Mouse (Mus musculus): ENCODE data around the gene Usp50. TPM values are rescaled to one million over a fixed set of nuclear protein-coding genes. Genes with fewer than 3 reads are reported as not detected.

Gene Usp50
- total RNA-seq (2021): not detected
- long read RNA-seq, experiment 1, partial matches to known transcripts: 1 of 696 reads
- long read RNA-seq, experiment 1, other reads (novel, unspliced or antisense): 695 of 696 reads
- long read RNA-seq, experiment 2, partial matches to known transcripts: 0 of 371 reads
- long read RNA-seq, experiment 2, other reads (novel, unspliced or antisense): 371 of 371 reads

DNA sequence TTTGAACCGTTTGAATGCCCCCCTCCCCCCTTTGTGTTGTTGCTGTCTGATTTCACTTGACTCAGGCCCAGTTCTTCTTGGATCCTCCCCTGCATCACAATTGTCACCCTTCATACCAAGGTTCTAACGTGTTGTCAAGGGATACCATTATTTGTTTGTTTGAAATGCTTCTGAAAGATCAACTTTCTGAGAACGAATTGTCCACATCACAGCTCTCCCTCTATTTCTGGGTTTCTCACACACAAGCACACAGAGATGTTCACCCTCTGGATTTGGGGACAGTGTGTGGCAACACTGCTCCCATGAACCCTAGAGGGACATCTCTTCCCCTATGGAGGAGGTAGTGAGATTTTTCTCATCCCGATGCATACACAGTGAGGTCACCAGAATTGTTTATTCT lies at the start of gene Usp50:
Usp50 (minus strand) TSS at position 101 of the 400 bp plus-strand sequence.
- DNase-seq: no peak

DNA sequence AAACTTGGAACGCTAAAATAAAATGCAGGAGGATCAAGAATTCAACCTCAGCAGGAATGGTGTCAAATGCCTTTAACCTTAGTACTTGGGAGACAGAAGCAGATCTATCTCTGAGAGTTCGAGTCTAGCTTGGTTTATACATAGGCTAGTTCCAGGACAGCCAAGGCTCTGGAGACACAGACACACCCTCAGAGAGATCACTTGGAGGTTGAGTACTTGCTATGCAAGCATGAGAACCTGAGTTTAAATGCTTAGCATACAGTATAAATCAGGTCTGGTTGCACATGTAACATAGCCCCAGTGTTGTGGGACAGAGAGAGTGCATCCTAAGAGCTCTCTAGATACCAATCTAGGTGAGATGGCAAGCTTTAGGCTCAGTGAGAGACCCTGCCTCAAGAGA lies 34.1 kb upstream of the Usp50 start:
- no peak for DNase-seq

DNA sequence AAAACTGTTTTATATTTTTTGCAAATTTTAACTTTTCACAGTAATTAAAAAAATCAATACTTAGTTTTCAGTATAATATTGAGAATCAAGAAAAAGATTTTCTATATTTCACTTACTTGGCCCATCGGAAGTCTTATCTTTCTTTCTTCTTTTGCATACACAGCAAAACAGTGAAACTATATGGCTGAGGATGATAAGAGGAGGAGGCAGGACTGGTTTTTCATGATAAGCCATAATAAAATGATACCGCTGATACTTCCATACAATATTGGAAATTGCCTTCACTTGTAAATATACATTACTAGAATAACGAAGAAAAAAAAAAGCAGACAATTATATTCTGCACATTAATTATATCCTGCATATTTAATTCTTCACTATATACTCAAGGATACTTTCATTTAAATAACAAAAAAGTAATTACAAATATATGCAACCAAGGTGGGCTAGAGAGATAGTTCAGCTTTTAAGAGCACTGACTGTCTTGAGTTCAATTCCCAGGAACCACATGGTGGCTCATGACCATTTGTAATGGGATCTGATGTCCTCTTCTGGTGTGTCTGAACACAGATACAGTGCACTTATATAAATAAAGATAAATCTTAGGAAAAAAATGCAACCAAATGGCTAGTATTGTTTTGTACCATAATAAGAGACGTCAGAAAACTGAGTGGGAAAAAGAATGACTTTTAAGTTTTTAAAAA lies 33.5 kb upstream of the Usp50 start:
- DNase-seq: no peak

DNA sequence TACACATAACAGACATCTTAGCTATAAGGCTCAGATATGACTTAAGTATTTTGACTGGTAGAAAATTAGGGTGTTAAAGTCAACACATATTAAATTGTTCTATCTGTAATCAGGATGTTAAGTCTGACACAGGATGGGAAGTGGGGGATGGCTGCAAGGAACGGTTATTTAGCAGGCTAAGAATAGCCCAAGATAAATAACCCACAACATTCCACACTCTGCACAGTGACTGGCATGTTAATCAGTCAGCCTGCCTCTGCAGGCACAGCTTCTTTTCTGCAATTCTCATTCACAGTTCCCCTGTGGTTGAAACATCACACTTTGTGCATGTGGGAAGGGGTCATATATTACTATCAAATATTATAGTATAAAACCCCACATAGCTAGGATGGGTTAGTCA lies 32.6 kb upstream of the Usp50 start:
- DNase-seq: no peak

DNA sequence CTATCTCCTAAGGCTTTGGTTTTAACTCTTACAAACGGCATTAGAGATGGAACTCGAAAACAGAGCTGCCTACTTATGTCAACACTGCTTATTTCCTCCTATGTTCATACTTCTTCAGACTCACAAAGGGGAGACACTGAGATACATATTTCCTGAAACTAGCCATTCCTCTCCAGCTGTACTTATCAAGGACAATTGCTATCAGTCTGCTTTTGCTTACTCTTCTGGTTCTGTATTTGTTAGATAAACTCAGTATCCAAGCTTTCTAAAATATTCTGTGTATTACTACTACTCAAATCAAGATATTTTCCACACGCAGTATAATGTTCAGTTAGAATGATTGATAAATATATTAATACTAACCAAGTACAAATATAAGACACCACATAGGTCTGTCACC lies 18.7 kb upstream of the Usp50 start:
- no peak for DNase-seq

DNA sequence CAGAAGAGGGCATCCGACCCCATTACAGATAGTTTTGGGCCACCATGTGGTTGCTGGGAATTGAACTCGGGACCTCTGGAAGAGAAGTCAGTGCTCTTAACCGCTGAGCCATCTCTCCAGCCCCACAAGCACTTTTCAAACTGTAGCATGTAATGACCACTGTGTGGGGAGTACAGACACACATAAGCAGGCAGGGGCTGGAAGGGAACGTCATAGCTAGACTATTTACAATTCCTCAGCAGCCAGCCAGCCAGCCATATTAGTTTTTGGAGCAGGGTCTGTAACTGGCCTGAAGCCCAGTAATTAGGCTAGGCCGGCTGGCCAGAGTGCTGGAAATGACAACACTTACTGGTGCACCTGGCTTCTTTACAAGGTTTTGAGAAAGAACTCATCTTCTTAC lies 15.2 kb upstream of the Usp50 start:
- no peak for DNase-seq

DNA sequence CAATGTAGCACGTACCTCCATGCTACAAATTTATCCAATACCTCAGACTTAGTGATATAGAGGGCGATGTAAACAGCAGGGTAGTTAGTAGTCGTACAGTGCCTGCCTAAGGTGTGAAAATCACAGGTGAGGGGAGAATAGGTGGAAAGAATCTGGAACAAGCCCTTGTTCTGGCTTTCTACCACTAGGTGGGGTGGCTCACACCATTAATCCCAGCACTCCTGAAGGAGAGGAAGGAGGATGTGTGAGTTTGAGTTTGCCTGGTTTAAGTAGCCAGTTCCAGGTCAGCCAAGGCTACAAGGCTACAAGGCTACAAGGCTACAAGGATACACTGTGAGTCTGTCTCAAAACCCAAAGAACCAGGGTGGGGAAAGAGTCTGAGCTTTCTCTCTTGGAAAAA lies 12.4 kb upstream of the Usp50 start:
- DNase-seq: no peak

DNA sequence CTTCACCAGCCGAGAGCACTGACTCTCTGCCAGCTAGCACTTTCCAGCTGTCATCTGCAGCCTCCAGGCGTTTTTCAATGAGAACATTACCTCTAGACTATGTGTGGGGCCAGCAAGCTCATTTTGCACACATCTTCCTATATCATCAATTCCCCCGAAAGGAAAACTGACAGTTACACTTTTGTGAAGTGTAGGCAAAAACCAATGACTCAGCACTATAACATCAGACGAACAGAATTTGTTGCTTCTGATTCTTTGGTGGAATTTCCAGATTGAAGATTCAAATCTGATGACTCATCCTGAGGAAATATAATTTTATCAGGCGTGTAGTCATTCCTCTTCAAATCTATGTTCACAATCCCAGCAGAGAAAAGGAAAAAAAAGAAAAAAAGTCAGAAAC lies 9.3 kb upstream of the Usp50 start:
- DNase-seq: no peak

DNA sequence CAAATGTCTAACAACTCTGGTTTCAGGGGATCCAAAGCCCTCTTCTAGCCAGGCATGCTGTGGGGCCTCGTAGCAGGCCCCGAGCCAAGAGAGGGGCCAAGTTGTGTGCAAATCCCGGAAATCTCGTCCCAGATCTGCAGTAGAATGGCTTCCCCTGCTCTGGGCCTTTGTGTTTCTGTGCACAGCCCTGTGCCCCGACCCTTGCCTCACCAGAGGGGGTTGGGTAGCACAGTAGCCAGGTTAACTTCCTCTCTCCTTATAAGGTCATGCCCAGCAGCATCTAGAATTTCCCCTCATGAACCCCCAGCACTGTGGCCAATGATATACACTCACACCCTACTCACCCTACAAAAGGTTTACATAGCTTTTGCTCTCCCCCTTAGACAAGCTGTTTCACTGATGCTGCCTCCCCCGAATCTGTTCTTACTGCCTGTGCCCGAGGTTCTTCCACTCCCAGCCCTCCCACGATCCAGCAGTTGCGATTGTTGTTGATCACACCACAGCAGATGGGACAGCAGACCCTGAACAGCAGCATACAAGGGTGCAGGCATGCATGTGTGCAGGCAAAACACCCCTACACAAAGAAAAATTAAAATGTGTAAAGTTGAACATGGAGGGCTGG lies 4.6 kb upstream of the Usp50 start:
- no peak for DNase-seq

GRCm38 (mm10) chr2:126782433-126782832 lies 837 bp downstream of the Usp50 start:
- peak; percentile 61 for DNase-seq

DNA sequence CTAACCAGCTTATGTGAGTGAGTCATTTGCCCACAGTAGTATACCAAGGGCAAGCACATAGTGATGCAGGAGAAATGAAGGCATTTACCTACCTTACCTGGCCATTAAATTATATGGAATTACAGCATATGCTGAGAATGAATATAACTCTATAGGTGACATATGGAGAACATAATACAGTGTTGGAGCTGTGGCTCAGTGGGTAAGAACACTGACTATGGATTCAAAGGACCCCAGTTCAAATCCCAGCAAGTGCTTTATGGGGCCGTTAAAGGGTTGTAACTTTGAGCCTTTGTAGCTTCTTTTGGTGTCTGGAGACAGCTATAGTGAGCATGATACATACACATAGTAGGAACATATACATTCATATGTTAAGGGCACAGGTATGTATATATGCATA lies 1.8 kb downstream of the Usp50 start:
- no peak for DNase-seq

DNA sequence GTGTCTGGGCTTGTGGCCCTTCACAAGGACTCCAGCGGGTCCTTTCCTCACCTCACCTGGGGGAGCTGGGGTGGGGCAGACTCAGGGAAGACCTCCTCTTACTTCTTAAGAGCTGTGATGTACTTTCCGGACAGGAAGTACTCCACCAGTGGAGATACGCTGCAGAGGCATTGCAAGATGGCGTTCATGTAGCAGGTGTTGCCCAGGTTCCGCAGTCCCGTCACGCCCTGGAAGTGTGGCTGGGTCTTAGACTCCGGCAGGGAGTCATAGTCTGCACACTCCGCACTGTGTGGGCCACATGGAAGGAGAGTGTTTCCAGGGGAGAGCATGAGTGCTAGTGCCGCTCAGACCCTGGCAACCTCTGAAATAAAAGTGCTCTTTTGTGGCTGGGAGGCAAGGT lies 3.0 kb downstream of the Usp50 start:
- DNase-seq: no peak

- DNase-seq: no peak
Observed at GRCm38 (mm10) chr2:126778806-126779205, 4.5 kb downstream of the Usp50 start.

- no peak for DNase-seq
Observed at GRCm38 (mm10) chr2:126776416-126776815, 6.9 kb downstream of the Usp50 start.

- no peak for DNase-seq
Observed at GRCm38 (mm10) chr2:126775951-126776350, 7.3 kb downstream of the Usp50 start.

- no peak for DNase-seq
Observed at GRCm38 (mm10) chr2:126772217-126772616, 11.1 kb downstream of the Usp50 start.

- DNase-seq: no peak
Observed at GRCm38 (mm10) chr2:126769431-126770181, 13.7 kb downstream of the Usp50 start.

- no peak for DNase-seq
Observed at GRCm38 (mm10) chr2:126768194-126768593, 15.1 kb downstream of the Usp50 start.

GRCm38 (mm10) chr2:126767599-126767998 lies 15.7 kb downstream of the Usp50 start:
- DNase-seq: no peak

DNA sequence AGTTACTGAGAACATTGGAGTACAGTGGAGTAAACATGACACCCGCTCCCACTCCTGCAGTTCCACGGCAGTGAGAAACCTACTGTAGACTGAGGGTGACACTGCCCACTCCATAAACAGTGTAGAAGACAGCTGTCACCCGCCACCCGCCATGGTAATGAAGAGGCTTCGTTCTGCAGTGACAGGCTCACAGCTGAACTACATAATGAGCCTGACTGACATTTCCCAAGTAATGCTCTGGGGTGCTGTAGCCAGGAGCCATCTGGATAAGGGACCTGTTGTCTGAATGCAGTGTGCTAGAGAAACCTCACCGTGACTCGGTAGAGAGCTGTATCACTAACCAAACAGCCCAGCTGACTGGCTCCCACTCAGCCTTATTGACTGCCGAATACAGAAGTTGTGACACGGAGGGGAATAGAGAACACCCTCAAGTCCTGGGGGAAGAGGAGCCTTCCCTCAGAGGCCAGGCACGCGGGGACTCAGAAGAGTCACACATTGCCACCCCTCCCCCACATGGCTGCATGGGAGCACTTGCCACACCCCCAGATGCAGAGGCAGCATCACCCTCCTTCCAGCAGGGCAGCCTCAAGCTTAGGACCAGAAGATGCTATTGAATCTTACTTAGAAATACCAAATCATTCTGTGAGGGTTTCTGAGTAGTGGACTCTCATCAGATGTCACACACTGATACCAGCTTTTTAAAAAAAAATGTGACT lies 17.2 kb downstream of the Usp50 start:
- no peak for DNase-seq

DNA sequence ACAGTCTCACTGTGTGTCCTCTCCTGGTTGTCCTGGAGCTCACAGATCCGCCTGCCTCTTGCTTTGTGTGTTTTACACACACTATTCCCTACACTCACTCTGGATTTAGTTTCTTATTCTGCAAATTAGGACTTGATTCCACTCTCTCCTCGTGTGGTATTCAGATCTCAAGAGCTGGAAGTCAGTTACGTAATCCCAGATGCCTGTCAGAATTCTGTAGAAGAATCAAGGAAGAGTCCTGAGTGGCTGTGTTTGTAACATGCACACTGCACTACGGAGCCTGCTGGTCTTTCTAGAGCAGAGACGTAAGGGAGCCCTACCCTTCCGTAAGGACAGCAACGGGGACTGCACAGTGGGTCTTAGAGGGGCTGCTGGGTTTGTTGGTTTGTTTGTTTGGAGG lies 23.9 kb downstream of the Usp50 start:
- DNase-seq: no peak

GRCm38 (mm10) chr2:126755664-126756063 lies 27.6 kb downstream of the Usp50 start:
- no peak for DNase-seq

Measured in gastrocnemius, postnatal 25 days (tissue).